Mouse (Mus musculus): Measurements from ENCODE around the gene Slc6a11. TPM values are rescaled to one million over a fixed set of nuclear protein-coding genes. Genes with fewer than 3 reads are reported as not detected.
A peak's percentile ranks its signal among the peaks of the same experiment; 100 is the strongest.

The Slc6a11 gene
- polyA plus RNA-seq, 1 experiment = not detected

DNA sequence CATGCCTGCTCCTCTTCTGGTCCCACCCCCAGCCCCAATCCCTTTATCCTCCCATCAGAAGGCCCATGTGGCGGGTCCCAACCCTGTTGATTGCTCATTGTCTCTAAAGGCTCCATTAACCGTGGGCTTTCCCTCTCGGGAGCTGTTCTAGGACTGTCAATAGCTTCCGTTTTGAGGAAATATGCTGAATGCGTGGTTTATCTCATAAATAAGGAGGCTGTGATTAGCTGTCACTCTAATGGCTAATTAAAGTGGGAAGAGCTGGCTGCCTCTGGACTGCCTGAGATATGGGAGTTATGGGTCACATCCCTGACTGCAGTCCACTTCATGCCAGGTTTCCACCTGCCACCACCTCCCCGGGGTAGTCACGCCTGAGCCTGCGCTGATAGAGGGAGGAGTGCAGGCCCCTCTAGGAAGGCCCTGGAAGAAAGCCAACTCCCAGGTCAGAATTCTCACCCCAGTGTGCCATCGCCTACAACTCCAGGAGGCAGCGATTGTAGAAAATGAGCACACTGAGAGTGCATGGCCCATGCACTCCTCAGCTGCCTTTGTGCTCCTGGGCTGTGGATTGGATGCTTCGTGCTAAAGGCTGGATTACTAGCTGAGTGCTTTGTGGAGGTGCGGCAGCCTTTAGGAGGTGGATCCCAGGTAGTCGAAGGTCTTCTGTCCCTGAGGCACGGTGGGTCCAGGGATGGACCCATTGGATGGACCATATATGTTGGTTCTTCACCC, 143.1 kb downstream of the Slc6a11 start:
- TF ChIP-seq POLR2A (IDR thresholded peaks at IDR 0.05; ENCODE audit: borderline replicate concordance, extremely low read depth, low read depth, low read length) = no peak
- TF ChIP-seq CTCF (IDR thresholded peaks at IDR 0.05; ENCODE audit: insufficient read depth, low read length) = no peak
- 42% methylated on average over 14 of the region's 14 CpGs for WGBS
- no peak for DNase-seq
- H3K4me3 ChIP-seq (replicated peaks; ENCODE audit: extremely low read depth, low read depth, low read length) = no peak overlapping the region
- H3K4me1 ChIP-seq (ENCODE audit: control insufficient read depth, insufficient read depth, low read length) = no peaks in the 10 kb centered on the region

DNA sequence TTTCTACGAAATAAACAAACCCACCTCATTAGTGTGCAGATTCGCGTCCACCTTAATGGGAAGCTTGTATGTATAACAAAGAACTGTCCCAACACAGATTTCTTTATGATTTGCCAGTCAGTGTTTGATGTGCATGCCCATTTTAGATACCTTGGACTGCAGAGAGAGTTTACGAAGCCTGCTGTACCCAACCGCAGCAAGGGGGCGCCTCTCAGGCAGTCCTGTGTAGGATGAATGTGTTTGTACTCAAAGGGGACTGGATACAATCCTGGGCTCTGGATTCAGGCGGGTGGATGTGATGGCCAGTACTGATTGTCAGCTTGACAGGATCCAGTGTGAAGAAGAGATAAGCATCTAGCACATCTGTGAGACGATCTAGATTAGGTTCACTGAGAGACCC, 144.8 kb downstream of the Slc6a11 start:
- TF ChIP-seq POLR2A (IDR thresholded peaks at IDR 0.05; ENCODE audit: borderline replicate concordance, extremely low read depth, low read depth, low read length) = no peak
- TF ChIP-seq CTCF (IDR thresholded peaks at IDR 0.05; ENCODE audit: insufficient read depth, low read length) = no peak
- no peaks in the 10 kb centered on the region for H3K4me1 ChIP-seq (ENCODE audit: control insufficient read depth, insufficient read depth, low read length)
- no peak overlapping the region for H3K4me3 ChIP-seq (replicated peaks; ENCODE audit: extremely low read depth, low read depth, low read length)
- 50% methylated on average over 8 of the region's 8 CpGs for WGBS
- DNase-seq = no peak

DNA sequence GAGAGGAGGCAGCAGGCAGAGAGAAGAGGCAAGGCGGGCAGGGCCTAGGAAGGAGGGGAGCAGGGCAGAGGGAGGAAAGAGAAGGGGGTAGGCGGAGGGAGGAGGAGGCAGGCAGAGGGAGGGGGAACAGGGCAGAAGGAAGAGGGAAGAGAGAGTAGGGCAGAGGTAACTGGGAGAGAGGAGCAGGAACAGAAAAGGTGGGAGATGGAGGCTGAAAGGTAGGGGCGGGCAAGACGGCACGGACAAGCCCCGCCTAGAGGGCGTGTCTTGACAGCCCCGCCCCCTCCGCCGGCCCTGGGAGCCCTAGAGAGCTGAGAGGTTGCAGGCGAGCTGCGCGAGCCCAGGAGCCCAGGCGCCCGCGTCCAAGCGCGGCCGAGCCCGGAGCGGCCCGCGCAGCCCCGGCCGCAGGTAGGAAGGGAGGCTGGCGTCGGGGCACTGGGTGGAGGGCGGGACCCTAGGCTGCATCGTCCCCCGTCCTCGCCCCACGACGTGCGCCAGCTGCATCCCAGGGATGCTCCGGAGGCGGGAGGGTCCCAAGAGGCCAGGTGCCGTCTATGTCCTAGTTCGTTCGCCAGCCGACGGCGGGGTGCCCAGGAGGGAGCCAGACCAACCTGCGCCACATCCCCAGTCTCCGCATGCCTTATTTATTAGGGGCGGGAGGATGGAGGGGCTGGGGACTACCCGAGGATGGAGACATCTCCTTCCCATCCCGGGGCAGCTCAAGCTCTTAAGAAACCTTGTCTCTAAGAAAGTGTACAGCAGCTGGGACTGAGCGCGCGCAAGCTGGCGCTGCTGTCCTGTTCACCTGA, 151.6 kb downstream of the Slc6a11 start, which contains the start of gene Slc6a1:
Slc6a1 (plus strand) TSS at position 167 of the 809 bp plus-strand sequence.
- WGBS = 4% methylated on average over 51 of the region's 51 CpGs
- DNase-seq = peak; percentile 20
- no peak within 1 kb of the TSS for H3K4me3 ChIP-seq (replicated peaks; ENCODE audit: extremely low read depth, low read depth, low read length)
- TF ChIP-seq POLR2A (IDR thresholded peaks at IDR 0.05; ENCODE audit: borderline replicate concordance, extremely low read depth, low read depth, low read length) (no peak), CTCF (IDR thresholded peaks at IDR 0.05; ENCODE audit: insufficient read depth, low read length) (no peak)
- no peaks in the 10 kb centered on the region for H3K4me1 ChIP-seq (ENCODE audit: control insufficient read depth, insufficient read depth, low read length)

DNA sequence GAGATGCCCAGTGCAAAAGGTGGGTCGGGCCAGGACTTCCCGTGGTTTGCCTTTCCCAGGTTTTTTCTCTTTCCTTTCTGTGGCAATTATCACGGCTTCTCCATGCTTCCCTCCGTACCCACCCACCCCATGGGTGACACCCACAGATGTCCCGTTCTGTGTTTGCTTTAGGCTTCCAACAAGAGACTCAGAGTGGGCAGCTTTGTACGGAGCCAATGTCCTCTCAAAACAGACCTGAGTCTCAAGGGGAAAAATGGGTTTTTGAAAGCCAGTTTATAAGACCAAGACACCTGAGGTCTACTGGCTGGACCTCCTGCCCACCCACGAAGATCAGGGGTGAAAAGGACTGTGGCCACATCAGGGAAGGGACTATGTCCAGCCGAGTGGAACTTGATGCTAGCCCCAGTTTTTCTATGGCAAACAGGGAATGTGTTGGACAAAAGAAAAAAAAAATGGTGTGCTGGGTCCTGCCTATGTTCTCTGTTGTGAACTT, 152.3 kb downstream of the Slc6a11 start:
- Histone ChIP-seq H3K4me3 (replicated peaks; ENCODE audit: extremely low read depth, low read depth, low read length) (no peak overlapping the region), H3K4me1 (ENCODE audit: control insufficient read depth, insufficient read depth, low read length) (no peaks in the 10 kb centered on the region)
- 14% methylated on average over 8 of the region's 8 CpGs for WGBS
- TF ChIP-seq CTCF (IDR thresholded peaks at IDR 0.05; ENCODE audit: insufficient read depth, low read length) (no peak), POLR2A (IDR thresholded peaks at IDR 0.05; ENCODE audit: borderline replicate concordance, extremely low read depth, low read depth, low read length) (no peak)
- no peak for DNase-seq

DNA sequence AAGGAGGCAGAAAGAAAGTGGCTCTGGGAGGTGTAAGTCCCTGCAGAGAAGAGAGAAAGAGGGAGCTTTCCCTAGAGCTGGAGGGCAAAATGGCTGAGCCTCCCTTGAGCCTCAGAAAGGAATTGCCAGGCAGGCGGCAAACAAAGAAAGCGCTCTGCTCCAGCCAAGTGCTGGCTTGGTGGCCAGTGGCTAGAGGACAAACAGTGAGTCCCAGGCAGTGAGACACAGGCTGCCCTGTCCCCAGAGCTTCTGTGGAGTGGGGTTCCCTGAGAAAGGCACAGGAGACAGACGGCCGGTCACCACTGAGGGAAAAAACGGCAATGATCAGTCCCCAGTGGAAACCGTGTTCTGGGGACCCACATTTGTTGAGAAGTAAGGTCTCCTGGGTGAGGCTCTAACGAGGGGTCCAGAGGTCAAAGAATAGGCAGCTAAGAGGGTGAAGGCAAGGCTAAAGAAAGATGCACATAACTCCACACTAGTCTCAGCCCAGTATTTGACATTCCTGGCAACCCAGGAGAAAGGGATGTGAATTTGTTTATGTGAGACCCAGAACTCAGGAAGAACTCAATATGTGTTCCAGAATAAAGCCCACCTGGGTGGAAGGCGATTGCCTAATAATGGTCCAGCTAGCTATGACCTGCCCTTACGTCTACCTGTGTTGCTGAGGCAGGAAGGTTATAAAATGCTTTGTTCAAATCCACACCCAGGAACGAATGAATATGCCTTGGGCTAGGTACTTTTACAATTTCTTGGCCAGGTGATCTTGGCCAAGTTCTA, 153.1 kb downstream of the Slc6a11 start:
- no peak for TF ChIP-seq CTCF (IDR thresholded peaks at IDR 0.05; ENCODE audit: insufficient read depth, low read length)
- no peak for TF ChIP-seq POLR2A (IDR thresholded peaks at IDR 0.05; ENCODE audit: borderline replicate concordance, extremely low read depth, low read depth, low read length)
- 46% methylated on average over 10 of the region's 10 CpGs for WGBS
- no peak for DNase-seq
- Histone ChIP-seq H3K4me3 (replicated peaks; ENCODE audit: extremely low read depth, low read depth, low read length) (no peak overlapping the region), H3K4me1 (ENCODE audit: control insufficient read depth, insufficient read depth, low read length) (no peaks in the 10 kb centered on the region)

DNA sequence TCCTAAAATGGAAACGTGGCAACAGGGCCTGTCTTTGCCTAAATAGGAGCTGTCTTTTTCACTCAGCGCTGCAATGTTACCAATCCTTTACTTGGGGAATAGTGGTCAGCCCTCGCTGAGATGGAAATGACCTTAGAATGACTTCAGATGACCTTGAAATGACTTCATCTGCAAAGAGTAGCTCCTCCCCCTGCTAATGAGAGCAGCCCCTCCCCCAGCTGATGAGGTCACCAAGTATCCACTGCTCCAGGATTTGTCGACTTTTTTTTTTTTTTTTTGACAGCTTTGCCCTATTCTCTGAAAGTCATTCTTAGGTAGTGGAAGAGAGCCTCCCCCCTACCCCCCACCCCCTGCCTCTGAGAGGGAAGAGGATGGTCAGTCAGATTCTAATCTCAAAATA, 154.4 kb downstream of the Slc6a11 start:
- Histone ChIP-seq H3K4me1 (ENCODE audit: control insufficient read depth, insufficient read depth, low read length) (no peaks in the 10 kb centered on the region), H3K4me3 (replicated peaks; ENCODE audit: extremely low read depth, low read depth, low read length) (no peak overlapping the region)
- WGBS = 23% methylated on average over 4 of the region's 4 CpGs
- no peak for DNase-seq
- TF ChIP-seq CTCF (IDR thresholded peaks at IDR 0.05; ENCODE audit: insufficient read depth, low read length) (no peak), POLR2A (IDR thresholded peaks at IDR 0.05; ENCODE audit: borderline replicate concordance, extremely low read depth, low read depth, low read length) (no peak)

DNA sequence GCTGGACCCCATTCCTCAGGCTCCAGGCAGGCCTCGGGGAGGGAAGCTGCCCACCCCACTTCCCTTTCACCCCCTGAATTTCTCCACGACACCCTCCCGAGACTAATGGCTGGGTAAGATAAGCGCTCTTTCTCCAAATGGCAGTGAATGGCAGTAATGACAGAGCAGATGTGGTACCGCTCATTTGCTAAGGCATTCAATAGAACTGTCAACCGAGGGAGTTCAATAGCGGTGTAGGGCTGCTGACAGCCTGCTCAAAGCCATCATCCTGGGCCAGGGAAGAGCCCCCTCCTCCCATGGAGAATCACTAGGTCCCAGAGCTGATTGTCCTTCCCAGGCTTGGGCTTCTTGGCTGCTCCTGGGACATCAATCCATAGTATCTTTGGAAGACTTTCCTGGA, 158.1 kb downstream of the Slc6a11 start:
- TF ChIP-seq CTCF (IDR thresholded peaks at IDR 0.05; ENCODE audit: insufficient read depth, low read length) = no peak
- no peak for TF ChIP-seq POLR2A (IDR thresholded peaks at IDR 0.05; ENCODE audit: borderline replicate concordance, extremely low read depth, low read depth, low read length)
- WGBS = 48% methylated on average over 7 of the region's 7 CpGs
- H3K4me1 ChIP-seq (ENCODE audit: control insufficient read depth, insufficient read depth, low read length) = no peaks in the 10 kb centered on the region
- DNase-seq = no peak
- no peak overlapping the region for H3K4me3 ChIP-seq (replicated peaks; ENCODE audit: extremely low read depth, low read depth, low read length)

DNA sequence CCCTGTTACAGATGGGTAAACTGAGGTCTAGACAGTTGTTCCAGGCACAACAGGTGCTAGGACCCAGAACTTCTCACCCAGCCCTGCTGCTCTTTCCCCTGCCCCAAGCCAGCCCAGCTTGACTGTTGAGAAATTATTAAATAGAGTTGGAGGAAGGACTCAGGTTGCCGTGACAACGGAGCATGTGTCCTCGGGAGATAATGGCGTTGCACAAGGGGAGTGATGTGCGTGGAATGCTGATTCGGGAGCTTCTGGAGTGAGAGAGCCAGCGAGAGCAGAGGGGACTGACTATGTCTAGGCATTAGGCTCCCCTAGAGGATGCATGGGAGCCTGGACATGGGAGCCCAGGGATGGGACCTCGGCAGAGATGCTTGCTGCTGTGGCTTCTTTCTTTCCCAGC, 159.1 kb downstream of the Slc6a11 start:
- WGBS = 42% methylated on average over 8 of the region's 8 CpGs
- no peak for DNase-seq
- TF ChIP-seq POLR2A (IDR thresholded peaks at IDR 0.05; ENCODE audit: borderline replicate concordance, extremely low read depth, low read depth, low read length) (no peak), CTCF (IDR thresholded peaks at IDR 0.05; ENCODE audit: insufficient read depth, low read length) (no peak)
- Histone ChIP-seq H3K4me1 (ENCODE audit: control insufficient read depth, insufficient read depth, low read length) (no peaks in the 10 kb centered on the region), H3K4me3 (replicated peaks; ENCODE audit: extremely low read depth, low read depth, low read length) (no peak overlapping the region)

DNA sequence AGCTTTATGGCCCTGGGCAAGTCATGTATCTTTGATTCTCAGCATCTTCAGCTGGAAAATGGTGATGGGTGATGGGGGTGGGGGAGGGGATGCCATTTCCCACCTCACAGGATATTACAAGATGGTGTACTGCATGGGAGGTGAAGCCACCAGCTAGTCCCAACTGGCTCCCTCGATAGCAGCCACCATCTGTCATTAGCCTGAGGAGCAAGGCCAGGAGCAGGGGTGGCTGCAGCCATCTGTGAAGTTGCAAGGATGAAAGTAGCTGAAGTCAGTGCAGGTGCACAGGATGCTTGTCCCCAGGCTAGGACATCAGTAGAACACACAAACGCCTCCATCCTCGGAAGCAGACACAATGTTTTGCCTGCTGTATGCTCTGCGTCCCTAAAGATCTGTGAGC, 159.9 kb downstream of the Slc6a11 start:
- TF ChIP-seq CTCF (IDR thresholded peaks at IDR 0.05; ENCODE audit: insufficient read depth, low read length) = no peak
- TF ChIP-seq POLR2A (IDR thresholded peaks at IDR 0.05; ENCODE audit: borderline replicate concordance, extremely low read depth, low read depth, low read length) = no peak
- no peak overlapping the region for H3K4me3 ChIP-seq (replicated peaks; ENCODE audit: extremely low read depth, low read depth, low read length)
- DNase-seq = no peak
- no peaks in the 10 kb centered on the region for H3K4me1 ChIP-seq (ENCODE audit: control insufficient read depth, insufficient read depth, low read length)
- WGBS = 54% methylated on average over 4 of the region's 4 CpGs

Measured in lung, adult 2 months (tissue).